Mouse (Mus musculus) heart, postnatal 25 days (tissue): ENCODE data around the gene Mmel1. TPM values are rescaled to one million over a fixed set of nuclear protein-coding genes. Genes with fewer than 3 reads are reported as not detected.

Source experiments
- DNase-seq: peaks from one replicate; pipeline ENCODE4 v3.0.0; 2022; ENCODE audit warnings: low spot score
- intact Hi-C: fragments of 180-260 bp; cut with DNase I; formaldehyde crosslinking; loops from one replicate; pipeline ENCODE4 v1.15.1; 2025
- total RNA-seq, 2 experiments: library from RNA; stranded (reverse); gene quantifications; 2 replicates each; pipeline ENCODE4 v1.2.3; 2021

Gene Mmel1
- total RNA-seq, 2 experiments from 2014 or later = 0.20 to 0.39 TPM

- DNase-seq = no peak
- intact Hi-C loops = no loop called here
These were observed 7.4 kb upstream of the Mmel1 start for GRCm38 (mm10) chr4:154861967-154862366.

- intact Hi-C loops = no loop called here
- DNase-seq = no peak
These were observed 5.9 kb upstream of the Mmel1 start for GRCm38 (mm10) chr4:154863436-154863935.

- intact Hi-C loops = no loop called here
- peak; percentile 81 for DNase-seq
These were observed 5.1 kb upstream of the Mmel1 start for GRCm38 (mm10) chr4:154864271-154864771.

- DNase-seq = no peak
- intact Hi-C loops = no loop called here
These were observed 4.2 kb upstream of the Mmel1 start for GRCm38 (mm10) chr4:154864961-154865760.

GRCm38 (mm10) chr4:154866391-154866790 lies 3.0 kb upstream of the Mmel1 start:
- DNase-seq = no peak
- intact Hi-C loops = no loop called here

- no peak for DNase-seq
- intact Hi-C loops = no loop called here
These were observed 2.1 kb upstream of the Mmel1 start for GRCm38 (mm10) chr4:154867257-154867656.

GRCm38 (mm10) chr4:154870721-154871120 lies 1.3 kb downstream of the Mmel1 start:
- intact Hi-C loops = loop anchor here (10.0 kb wide), 1 partner anchor 374 kb away; the partner anchor contains the start of gene Faap20
- DNase-seq = no peak

GRCm38 (mm10) chr4:154871757-154872251 lies 2.4 kb downstream of the Mmel1 start:
- intact Hi-C loops = loop anchor here (10.0 kb wide), 1 partner anchor 373 kb away; the partner anchor contains the start of gene Faap20

GRCm38 (mm10) chr4:154873186-154873585 lies 3.8 kb downstream of the Mmel1 start:
- no peak for DNase-seq
- intact Hi-C loops = loop anchor here (10.0 kb wide), 1 partner anchor 372 kb away; the partner anchor contains the start of gene Faap20

More at GRCm38 (mm10) chr4:154871757-154872251, 2.4 kb downstream of the Mmel1 start:
- DNase-seq = no peak

- DNase-seq = peak; percentile 76
- intact Hi-C loops = loop anchor here (1.0 to 10.0 kb wide), 4 partner anchors 27 to 367 kb away; partner anchors contain the start of gene Faap20
These were observed 8.6 kb downstream of the Mmel1 start for GRCm38 (mm10) chr4:154877864-154878548.

GRCm38 (mm10) chr4:154880730-154881129 lies 11.3 kb downstream of the Mmel1 start:
- intact Hi-C loops = loop anchor here (2.0 kb wide), 1 partner anchor 184 kb away; no protein-coding TSS in a partner anchor
- peak; percentile 19 for DNase-seq

- intact Hi-C loops = no loop called here
- DNase-seq = no peak
These were observed 12.8 kb downstream of the Mmel1 start for GRCm38 (mm10) chr4:154882014-154882659.

GRCm38 (mm10) chr4:154885416-154885815 lies 16.0 kb downstream of the Mmel1 start:
- DNase-seq = no peak
- intact Hi-C loops = no loop called here

- intact Hi-C loops = no loop called here
- no peak for DNase-seq
These were observed 17.6 kb downstream of the Mmel1 start for GRCm38 (mm10) chr4:154886876-154887592.

GRCm38 (mm10) chr4:154887593-154888250 lies 18.3 kb downstream of the Mmel1 start:
- intact Hi-C loops = no loop called here
- DNase-seq = no peak

GRCm38 (mm10) chr4:154890887-154891286 lies 21.5 kb downstream of the Mmel1 start:
- intact Hi-C loops = no loop called here
- no peak for DNase-seq

- intact Hi-C loops = no loop called here
- DNase-seq = no peak
These were observed 26.2 kb downstream of the Mmel1 start for GRCm38 (mm10) chr4:154895549-154895948.

GRCm38 (mm10) chr4:154897676-154898465 lies 28.5 kb downstream of the Mmel1 start:
- intact Hi-C loops = no loop called here
- no peak for DNase-seq
